Mouse (Mus musculus) hindbrain, embryonic 15.5 days (tissue): ENCODE data around the gene Gm9803. TPM values are rescaled to one million over a fixed set of nuclear protein-coding genes. Genes with fewer than 3 reads are reported as not detected.

Experiments used
- ATAC-seq: fragments of 200-750 bp; cut with Nextera tagmentation; 2 replicates; pipeline ENCODE4 v1.8.0; 2017; ENCODE audit warnings: low read depth, moderate number of reproducible peaks, moderate TSS enrichment; ENCODE audit not compliant: low FRiP score
- H3K27ac ChIP-seq: fragments of 300-500 bp; sonication (generic); replicated peaks from 2 replicates; pipeline ENCODE4 v1.5.1; 2015; ENCODE audit warnings: mild to moderate bottlenecking, inconsistent platforms
- H3K27me3 ChIP-seq: fragments of 300-500 bp; sonication (generic); 2 replicates; pipeline ENCODE4 v1.6.1; 2015; ENCODE audit warnings: control low read depth, inconsistent platforms
- H3K36me3 ChIP-seq: fragments of 300-500 bp; sonication (generic); 2 replicates; pipeline ENCODE4 v1.6.1; 2015; ENCODE audit warnings: control low read depth, inconsistent platforms
- H3K4me1 ChIP-seq: fragments of 300-500 bp; sonication (generic); replicated peaks from 2 replicates; pipeline ENCODE4 v1.6.1; 2015; ENCODE audit warnings: control low read depth, inconsistent platforms
- H3K4me2 ChIP-seq: fragments of 300-500 bp; sonication (generic); 2 replicates; pipeline ENCODE4 v1.6.1; 2015; ENCODE audit warnings: moderate library complexity, mild to moderate bottlenecking, inconsistent platforms
- H3K4me3 ChIP-seq: fragments of 300-500 bp; sonication (generic); 2 replicates; pipeline ENCODE4 v1.5.1; 2015; ENCODE audit warnings: mild to moderate bottlenecking, inconsistent platforms
- H3K9ac ChIP-seq: fragments of 300-500 bp; sonication (generic); 2 replicates; pipeline ENCODE4 v1.6.1; 2015; ENCODE audit warnings: inconsistent platforms
- H3K9me3 ChIP-seq: fragments of 300-500 bp; sonication (generic); 2 replicates; pipeline ENCODE4 v1.6.1; 2016; ENCODE audit warnings: control low read depth, inconsistent platforms
- WGBS: fragments of 180-500 bp; shearing (Covaris S2); methylation state at CpG from one replicate; pipeline ENCODE4 v1.1.7; 2015; 5-methylcytosine and 5-hydroxymethylcytosine counted together
- polyA plus RNA-seq: library from polyadenylated mRNA; unstranded; fragments of >200 nt; fragmentation: Nextera tagmentation; extraction: Ambion mirVana; gene quantifications from 2 replicates; pipeline ENCODE4 v1.2.1, GENCODE M21; 2015

Gene Gm9803
- polyA plus RNA-seq, 1 experiment from 2014 or later = 22.0 TPM

DNA sequence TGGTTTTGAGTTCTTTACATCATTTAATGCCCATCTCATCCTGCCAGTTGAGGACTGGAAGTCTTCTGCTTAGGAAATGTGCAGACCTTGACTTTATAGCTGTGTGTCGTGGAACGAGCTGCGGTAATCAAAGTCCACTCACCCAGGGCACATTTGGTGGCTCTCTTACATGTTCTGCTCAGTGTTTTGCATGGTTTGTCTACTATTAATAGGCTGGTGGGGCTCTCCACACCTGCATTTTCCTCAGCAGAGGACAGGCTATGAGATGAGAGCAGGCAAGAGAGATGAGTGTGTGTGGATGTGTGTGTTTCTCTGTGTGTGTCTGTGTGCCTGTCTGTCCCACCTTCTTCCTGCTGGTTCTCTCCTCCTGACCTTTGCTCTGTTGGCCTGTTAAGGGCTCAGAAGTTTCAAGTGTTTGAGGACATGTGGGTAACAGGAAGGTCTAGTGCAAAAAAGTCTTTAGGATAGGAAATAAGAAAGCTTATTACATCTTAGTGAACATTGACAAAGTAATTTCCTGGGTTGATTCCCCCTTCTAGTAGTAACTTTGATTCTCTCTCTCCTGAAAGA lies 36.4 kb upstream of the Gm9803 start:
- WGBS = 83% methylated on average over 3 of the region's 3 CpGs
- no peak overlapping the region for H3K4me3 ChIP-seq
- no peak overlapping the region for H3K27ac ChIP-seq
- H3K36me3 ChIP-seq = no peaks in the 10 kb centered on the region
- ATAC-seq = no peak
- H3K4me2 ChIP-seq = no peak overlapping the region
- no peak overlapping the region for H3K9ac ChIP-seq
- H3K27me3 ChIP-seq = no peaks in the 10 kb centered on the region
- H3K4me1 ChIP-seq = peaks cover 12% of the 10 kb centered on the region
- H3K9me3 ChIP-seq = no peaks in the 10 kb centered on the region

DNA sequence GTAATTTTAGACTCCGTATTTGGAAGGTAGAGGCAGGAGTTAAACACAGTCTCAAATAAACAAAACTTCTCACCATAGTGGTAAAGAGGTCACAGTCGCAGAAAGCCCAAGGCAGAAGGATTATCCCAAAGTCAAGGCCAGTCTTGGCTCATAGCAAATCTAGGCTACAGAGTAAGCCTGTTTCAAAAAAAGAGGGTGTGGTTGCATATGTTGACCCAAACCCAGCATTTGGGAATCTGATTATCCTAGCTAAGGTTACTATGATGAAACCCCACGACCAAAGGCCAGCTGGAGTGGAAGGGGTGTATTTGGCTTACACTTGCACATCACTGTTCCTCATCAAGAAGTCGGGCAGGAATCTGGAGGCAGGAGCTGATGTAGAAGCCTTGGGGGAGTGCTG lies 35.6 kb upstream of the Gm9803 start:
- 88% methylated on average over 4 of the region's 4 CpGs for WGBS
- Histone ChIP-seq H3K36me3 (no peaks in the 10 kb centered on the region), H3K4me3 (no peak overlapping the region), H3K9ac (no peak overlapping the region), H3K9me3 (no peaks in the 10 kb centered on the region), H3K27me3 (no peaks in the 10 kb centered on the region), H3K4me1 (peaks cover 6% of the 10 kb centered on the region), H3K27ac (no peak overlapping the region), H3K4me2 (no peak overlapping the region)
- no peak for ATAC-seq

DNA sequence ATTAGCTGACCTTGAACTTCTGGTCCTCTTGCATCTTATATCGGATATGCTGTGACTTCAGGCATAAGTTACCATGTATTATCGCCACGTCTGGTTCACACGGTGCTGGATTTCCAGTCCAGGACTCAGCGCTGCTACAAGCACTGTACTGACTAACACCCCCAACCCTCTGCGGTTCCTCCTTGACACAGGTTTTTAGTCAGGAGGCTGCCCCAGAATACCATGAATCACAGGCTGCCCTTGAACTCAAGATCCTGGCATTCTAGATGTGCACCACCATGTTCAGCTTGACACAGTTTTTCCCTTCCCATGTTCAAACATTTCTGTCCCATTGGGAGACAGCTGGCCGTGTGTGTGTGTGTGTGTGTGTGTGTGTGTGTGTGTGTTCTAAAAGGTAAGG lies 34.7 kb upstream of the Gm9803 start:
- Histone ChIP-seq H3K36me3 (no peaks in the 10 kb centered on the region), H3K4me3 (no peak overlapping the region), H3K4me1 (no peaks in the 10 kb centered on the region), H3K9me3 (no peaks in the 10 kb centered on the region), H3K27me3 (no peaks in the 10 kb centered on the region), H3K4me2 (no peak overlapping the region), H3K27ac (no peak overlapping the region), H3K9ac (no peak overlapping the region)
- 93% methylated on average over 7 of the region's 7 CpGs for WGBS
- no peak for ATAC-seq

DNA sequence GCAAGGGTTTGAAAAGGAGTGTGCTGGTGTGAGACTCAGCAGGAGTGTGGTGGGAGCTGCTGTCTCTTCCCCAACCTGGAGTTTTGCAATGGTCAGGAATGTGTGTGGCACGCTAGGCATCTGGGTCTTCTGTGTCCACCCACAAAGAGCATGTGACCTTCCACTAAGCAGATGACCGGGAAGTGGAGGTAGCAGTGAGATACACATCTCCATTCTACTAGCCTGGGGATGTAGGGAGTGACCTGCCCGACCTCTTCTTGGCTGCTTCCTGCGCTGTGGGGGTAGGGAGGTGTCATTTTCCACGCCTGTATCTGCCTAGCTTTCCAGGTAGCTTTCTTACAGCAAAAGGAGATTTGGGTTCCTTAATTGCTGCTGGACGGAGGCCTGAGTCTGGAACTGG lies 34.3 kb upstream of the Gm9803 start:
- WGBS = 72% methylated on average over 6 of the region's 6 CpGs
- no peak overlapping the region for H3K4me2 ChIP-seq
- no peaks in the 10 kb centered on the region for H3K36me3 ChIP-seq
- no peaks in the 10 kb centered on the region for H3K9me3 ChIP-seq
- ATAC-seq = no peak
- H3K27me3 ChIP-seq = no peaks in the 10 kb centered on the region
- H3K27ac ChIP-seq = no peak overlapping the region
- no peaks in the 10 kb centered on the region for H3K4me1 ChIP-seq
- H3K9ac ChIP-seq = no peak overlapping the region
- no peak overlapping the region for H3K4me3 ChIP-seq

DNA sequence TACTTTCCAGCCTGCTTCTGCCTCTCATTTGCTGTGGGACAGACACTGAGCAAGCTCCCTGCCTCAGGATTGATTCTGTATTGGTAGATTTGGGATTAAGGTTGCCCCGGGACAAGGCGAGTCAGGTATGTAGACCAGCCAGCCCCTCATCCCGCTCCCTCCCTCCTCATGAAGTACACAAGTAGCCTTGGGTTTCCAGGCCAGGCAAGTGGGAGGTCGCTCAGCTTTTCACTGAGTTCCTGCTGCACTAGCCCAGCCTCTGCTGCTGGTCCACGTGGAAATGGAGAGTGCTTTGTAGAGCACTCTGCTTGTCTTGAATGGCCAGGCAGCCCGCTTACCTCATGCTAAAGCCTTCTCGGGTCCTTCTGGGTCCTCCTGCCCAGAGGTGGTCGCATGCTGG lies 33.9 kb upstream of the Gm9803 start:
- H3K9ac ChIP-seq = no peak overlapping the region
- no peak overlapping the region for H3K27ac ChIP-seq
- 77% methylated on average over 8 of the region's 8 CpGs for WGBS
- H3K4me2 ChIP-seq = no peak overlapping the region
- peaks cover 3% of the 10 kb centered on the region; the same call in 1 of the 2 replicates for H3K36me3 ChIP-seq
- ATAC-seq = no peak
- H3K4me1 ChIP-seq = no peaks in the 10 kb centered on the region
- no peak overlapping the region for H3K4me3 ChIP-seq
- H3K27me3 ChIP-seq = no peaks in the 10 kb centered on the region
- H3K9me3 ChIP-seq = no peaks in the 10 kb centered on the region

DNA sequence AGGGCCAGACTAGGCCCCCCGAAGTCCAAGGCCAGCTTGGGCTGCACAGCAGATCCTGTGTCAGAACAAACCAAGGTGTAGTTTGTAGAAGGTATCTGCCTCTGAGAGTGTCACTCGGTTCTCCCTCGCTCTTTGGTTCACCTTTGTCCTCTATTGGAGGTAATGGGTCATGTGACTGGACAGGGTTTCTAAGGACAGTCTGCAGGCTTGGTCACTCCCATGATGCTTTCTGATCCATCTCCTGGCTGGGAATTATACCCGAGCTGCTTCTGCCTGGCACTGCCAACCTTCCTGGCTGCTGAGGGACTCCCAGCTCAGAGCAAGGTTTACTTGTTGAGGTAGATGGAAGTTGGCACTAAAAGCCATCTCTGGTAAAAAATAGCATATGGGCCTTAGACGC lies 33.0 kb upstream of the Gm9803 start:
- no peaks in the 10 kb centered on the region for H3K4me1 ChIP-seq
- H3K4me3 ChIP-seq = no peak overlapping the region
- no peaks in the 10 kb centered on the region for H3K27me3 ChIP-seq
- no peak for ATAC-seq
- 84% methylated on average over 5 of the region's 5 CpGs for WGBS
- H3K4me2 ChIP-seq = no peak overlapping the region
- no peaks in the 10 kb centered on the region for H3K9me3 ChIP-seq
- H3K9ac ChIP-seq = no peak overlapping the region
- peaks cover 11% of the 10 kb centered on the region for H3K36me3 ChIP-seq
- no peak overlapping the region for H3K27ac ChIP-seq

DNA sequence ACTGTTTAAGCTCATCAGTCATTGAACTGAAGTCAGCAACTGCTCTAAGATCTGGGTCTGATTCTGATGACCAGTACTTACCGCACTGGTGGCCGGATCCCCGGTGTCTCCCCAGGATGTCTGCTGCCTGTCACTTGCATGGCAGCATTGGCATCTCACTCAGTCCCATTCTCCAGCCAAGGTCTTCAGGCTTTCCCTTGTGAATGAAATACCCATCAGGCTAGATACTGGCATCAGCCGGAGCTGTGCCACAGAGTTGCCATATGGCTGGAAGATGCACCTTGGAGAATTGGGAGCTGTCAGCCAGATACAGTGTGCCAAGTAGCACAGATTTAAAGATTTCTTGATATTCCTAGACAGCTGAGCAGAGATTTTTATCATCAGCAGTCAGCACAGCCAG lies 21.3 kb upstream of the Gm9803 start:
- Histone ChIP-seq H3K4me3 (no peak overlapping the region), H3K9ac (no peak overlapping the region), H3K9me3 (no peaks in the 10 kb centered on the region), H3K36me3 (peaks cover 30% of the 10 kb centered on the region), H3K4me1 (no peaks in the 10 kb centered on the region), H3K27ac (no peak overlapping the region), H3K27me3 (no peaks in the 10 kb centered on the region), H3K4me2 (no peak overlapping the region)
- 86% methylated on average over 4 of the region's 4 CpGs for WGBS
- ATAC-seq = 0 out of 2 replicates have a peak, but pooled peaks have one; percentile 12

DNA sequence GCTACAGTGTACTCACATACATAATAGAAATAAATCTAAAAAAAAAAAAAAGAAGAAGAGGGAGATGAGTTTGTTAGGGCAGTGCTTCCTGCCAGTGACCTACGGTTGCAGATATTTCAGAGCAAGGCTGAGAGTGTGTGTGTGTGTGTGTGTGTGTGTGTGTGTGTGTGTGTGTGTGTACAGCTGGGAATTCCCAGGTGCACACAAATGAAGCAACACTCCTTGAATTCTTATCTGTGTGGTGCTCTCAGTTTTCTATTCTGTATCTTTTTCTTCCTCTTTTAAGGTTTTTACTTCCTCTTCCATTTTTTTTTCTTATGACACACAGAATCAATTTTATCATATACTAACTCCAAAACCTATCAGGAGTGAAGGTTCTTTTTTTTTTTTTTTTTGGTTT lies 19.6 kb upstream of the Gm9803 start:
- H3K9me3 ChIP-seq = no peaks in the 10 kb centered on the region
- H3K9ac ChIP-seq = no peak overlapping the region
- H3K36me3 ChIP-seq = peaks cover 20% of the 10 kb centered on the region
- H3K4me1 ChIP-seq = no peaks in the 10 kb centered on the region
- no peak overlapping the region for H3K4me3 ChIP-seq
- no peak overlapping the region for H3K27ac ChIP-seq
- H3K4me2 ChIP-seq = no peak overlapping the region
- H3K27me3 ChIP-seq = no peaks in the 10 kb centered on the region
- ATAC-seq = no peak
- WGBS = 82% methylated on average over 1 of the region's 1 CpGs

DNA sequence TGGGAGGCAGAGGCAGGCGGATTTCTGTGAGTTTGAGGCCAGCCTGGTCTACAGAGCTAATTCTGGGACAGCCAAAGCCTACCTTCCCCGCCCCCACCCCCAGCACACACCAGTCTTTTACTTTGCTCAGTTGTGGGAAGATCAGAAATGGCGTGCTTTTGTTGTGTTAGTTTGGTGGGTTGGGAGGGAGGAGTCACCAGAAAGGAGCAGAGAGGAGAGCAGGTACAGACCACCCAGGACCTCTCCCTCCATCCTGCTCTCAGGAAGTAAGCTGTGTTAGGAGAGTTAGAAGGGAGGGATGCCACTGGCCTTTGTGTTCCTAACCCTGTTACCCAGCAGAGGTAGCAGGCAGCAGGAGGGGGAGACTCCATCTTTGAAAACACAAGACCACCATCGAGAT lies 16.8 kb upstream of the Gm9803 start:
- WGBS = 69% methylated on average over 4 of the region's 4 CpGs
- ATAC-seq = no peak

DNA sequence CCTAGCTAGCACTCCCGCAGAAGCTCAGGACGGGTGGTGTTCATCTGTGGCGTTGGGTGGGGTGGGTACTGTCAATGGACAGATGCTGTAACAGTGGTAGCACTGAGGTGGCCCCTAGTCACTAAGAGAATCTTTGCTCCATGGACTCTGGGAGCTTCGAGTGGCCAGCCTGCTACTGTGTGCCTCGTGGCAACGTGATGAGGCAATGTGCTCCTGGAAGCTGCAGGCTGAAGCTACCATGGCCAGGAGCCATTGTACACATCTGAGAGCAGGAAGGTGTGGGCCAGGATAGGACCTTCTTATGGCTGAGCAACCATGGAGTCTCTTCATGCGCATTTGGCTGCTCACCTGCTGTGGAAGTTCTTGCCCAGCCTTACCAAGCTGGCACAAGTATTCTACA lies 14.7 kb upstream of the Gm9803 start:
- Histone ChIP-seq H3K4me2 (no peak overlapping the region), H3K9me3 (no peaks in the 10 kb centered on the region), H3K36me3 (peaks cover 27% of the 10 kb centered on the region), H3K27ac (no peak overlapping the region), H3K27me3 (no peaks in the 10 kb centered on the region), H3K4me1 (no peaks in the 10 kb centered on the region), H3K9ac (no peak overlapping the region), H3K4me3 (no peak overlapping the region)
- ATAC-seq = no peak
- WGBS = 96% methylated on average over 7 of the region's 7 CpGs

More for the DNA sequence above, 16.8 kb upstream of the Gm9803 start:
- H3K9me3 ChIP-seq = no peaks in the 10 kb centered on the region
- H3K36me3 ChIP-seq = peaks cover 27% of the 10 kb centered on the region
- H3K4me2 ChIP-seq = no peak overlapping the region
- H3K9ac ChIP-seq = no peak overlapping the region
- no peaks in the 10 kb centered on the region for H3K27me3 ChIP-seq
- H3K4me1 ChIP-seq = no peaks in the 10 kb centered on the region
- H3K27ac ChIP-seq = no peak overlapping the region
- H3K4me3 ChIP-seq = no peak overlapping the region

DNA sequence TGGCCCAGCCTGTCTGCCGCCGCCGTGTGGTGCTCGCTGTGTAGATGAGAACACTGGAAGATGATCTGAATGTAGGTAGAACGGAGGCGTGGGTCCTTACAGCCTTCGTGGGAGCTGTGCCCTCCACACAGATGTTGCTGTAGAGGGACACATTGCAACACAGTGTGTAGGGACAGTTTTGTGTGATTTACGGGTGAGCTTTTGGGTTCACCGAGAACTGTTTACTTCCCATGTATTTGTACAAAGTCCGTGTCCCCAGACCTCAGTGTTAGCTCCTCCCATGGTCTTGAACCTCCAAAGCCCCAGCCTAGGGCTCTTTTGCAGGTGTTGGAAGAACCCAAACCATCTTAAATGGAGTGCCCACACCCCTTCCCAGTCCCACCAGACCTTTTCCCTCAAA lies 10.9 kb upstream of the Gm9803 start:
- Histone ChIP-seq H3K4me3 (no peak overlapping the region), H3K27me3 (no peaks in the 10 kb centered on the region), H3K9me3 (no peaks in the 10 kb centered on the region), H3K4me2 (no peak overlapping the region), H3K27ac (no peak overlapping the region), H3K9ac (no peak overlapping the region), H3K4me1 (peaks cover 7% of the 10 kb centered on the region; the same call in 1 of the 2 replicates), H3K36me3 (peaks cover 17% of the 10 kb centered on the region)
- WGBS = 97% methylated on average over 10 of the region's 10 CpGs
- ATAC-seq = no peak

DNA sequence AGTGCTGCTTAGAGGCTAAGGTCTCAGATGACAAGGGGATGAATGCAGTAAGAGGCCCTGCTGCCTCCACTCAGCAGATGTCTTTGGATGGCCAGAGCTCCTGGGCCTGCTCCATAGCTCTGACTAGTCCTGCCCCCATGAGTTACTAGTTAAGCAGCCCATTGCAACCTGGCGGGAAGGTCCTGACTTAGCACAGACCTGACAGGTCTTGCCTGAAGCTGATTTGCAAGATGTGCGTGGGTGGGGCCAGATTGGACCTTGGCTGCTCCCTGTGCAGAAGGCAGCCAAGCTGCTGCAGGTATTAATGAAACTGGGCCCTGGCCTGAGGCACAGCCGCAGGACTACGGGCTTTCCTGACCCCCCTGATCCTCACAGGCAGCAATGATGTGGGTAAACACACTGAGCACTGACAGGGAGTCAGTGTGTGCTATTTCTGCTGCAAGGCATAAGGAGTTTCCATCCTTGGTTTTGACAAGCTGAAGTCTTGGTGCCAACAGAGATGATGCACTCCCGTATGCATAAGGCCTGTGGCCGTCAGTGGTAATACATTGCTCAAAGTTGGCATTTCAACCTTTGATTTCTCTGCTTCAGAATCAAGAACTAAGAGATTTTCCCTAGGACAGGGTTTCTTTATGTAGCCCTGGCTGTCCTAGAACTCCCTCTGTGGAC lies 6.8 kb upstream of the Gm9803 start:
- peaks cover 8% of the 10 kb centered on the region; the same call in 1 of the 2 replicates for H3K4me1 ChIP-seq
- WGBS = 72% methylated on average over 6 of the region's 6 CpGs
- ATAC-seq = no peak
- H3K4me2 ChIP-seq = no peak overlapping the region
- no peak overlapping the region for H3K27ac ChIP-seq
- no peaks in the 10 kb centered on the region for H3K36me3 ChIP-seq
- H3K9me3 ChIP-seq = no peaks in the 10 kb centered on the region
- H3K9ac ChIP-seq = no peak overlapping the region
- H3K27me3 ChIP-seq = no peaks in the 10 kb centered on the region
- no peak overlapping the region for H3K4me3 ChIP-seq

DNA sequence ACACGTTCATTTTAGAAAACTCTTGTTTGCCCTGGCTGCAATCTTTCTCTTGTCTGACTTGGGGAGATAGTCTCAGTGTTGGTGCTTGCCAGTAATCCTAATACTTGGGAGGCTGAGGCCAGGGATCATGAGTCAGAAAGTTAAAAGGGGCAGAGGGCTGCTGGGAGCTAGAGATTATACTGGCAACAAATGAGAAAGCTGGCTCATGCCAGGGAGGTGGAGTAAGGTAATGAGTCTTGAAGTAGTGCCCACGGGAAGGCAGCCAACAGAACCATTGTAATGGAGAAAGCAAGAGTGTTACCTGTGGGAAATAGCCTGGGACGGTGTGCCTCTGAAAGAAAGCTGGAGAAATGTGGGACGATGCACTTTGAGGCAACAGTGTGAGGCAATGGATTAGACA lies 6.0 kb upstream of the Gm9803 start:
- 52% methylated on average over 4 of the region's 4 CpGs for WGBS

More for the DNA sequence above, 6.0 kb upstream of the Gm9803 start:
- Histone ChIP-seq H3K27ac (no peak overlapping the region), H3K9me3 (no peaks in the 10 kb centered on the region), H3K9ac (no peak overlapping the region), H3K4me2 (no peak overlapping the region), H3K27me3 (no peaks in the 10 kb centered on the region), H3K4me3 (no peak overlapping the region), H3K36me3 (no peaks in the 10 kb centered on the region), H3K4me1 (peaks cover 8% of the 10 kb centered on the region; the same call in 1 of the 2 replicates)
- no peak for ATAC-seq
